Mouse (Mus musculus) liver, embryonic 14.5 days (tissue): ENCODE data around the gene Ehhadh.

Source experiments
- CTCF ChIP-seq: IDR thresholded peaks from 2 replicates; pipeline ENCODE4 v1.5.1; 2016; ENCODE audit warnings: antibody characterized with exemption, low read depth, control low read depth
- EP300 ChIP-seq: IDR thresholded peaks from 2 replicates; pipeline ENCODE4 v1.6.1; 2016; ENCODE audit warnings: antibody characterized with exemption, low read depth

- TF ChIP-seq CTCF: no peak
- TF ChIP-seq EP300: no peak
Measured at GRCm38 (mm10) chr16:21774725-21775124, 12.9 kb downstream of the Ehhadh start.
